Mouse (Mus musculus): ENCODE measurements at regions not wholly inside any gene's neighbourhood (a gene's known extent, or its start where the extent isn't known, plus 50 kb on each side); places are given as distances from the start of the nearest gene placed in this dataset.

DNA sequence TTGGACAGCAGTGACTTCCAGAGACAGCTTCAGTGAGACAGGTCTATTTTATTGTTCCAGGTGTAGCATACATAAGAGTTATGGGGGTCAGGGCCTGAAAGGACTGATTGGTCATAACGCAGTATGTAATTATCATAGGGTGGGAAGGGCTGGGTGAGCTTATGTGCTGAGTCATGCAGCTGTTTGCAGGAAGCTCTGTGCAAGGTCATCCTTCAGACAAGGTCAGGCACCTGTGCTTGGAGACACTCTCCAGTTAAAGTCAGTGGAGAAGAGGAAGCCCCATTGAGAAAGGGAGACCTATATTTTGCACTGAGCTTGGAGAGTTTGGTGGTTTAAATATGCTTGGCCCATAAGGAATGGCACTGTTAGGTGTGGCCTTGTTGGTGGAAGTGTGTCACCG lies 62.0 kb upstream of the Nkd1 start:
- Histone ChIP-seq H3K9me3 (ENCODE audit: control insufficient read depth, low read length) (peaks cover 8% of the 10 kb centered on the region; the same call in 1 of the 2 replicates), H3K9ac (ENCODE audit: low read depth, low read length) (no peak overlapping the region), H3K27me3 (ENCODE audit: control insufficient read depth, insufficient read depth, low read length) (peaks cover 10% of the 10 kb centered on the region), H3K36me3 (ENCODE audit: control insufficient read depth, insufficient read depth, low read length) (no peaks in the 10 kb centered on the region), H3K4me2 (replicated peaks; ENCODE audit: low read depth, low read length) (no peak overlapping the region), H3K4me1 (ENCODE audit: control insufficient read depth, insufficient read depth, low read length) (peaks cover 9% of the 10 kb centered on the region), H3K27ac (ENCODE audit: low read depth, low read length) (no peak overlapping the region), H3K4me3 (ENCODE audit: low read length) (no peak overlapping the region)
- ATAC-seq (ENCODE audit: low FRiP score, low TSS enrichment) = no peak
- 96% methylated on average over 2 of the region's 2 CpGs for whole genome bisulfite sequencing

DNA sequence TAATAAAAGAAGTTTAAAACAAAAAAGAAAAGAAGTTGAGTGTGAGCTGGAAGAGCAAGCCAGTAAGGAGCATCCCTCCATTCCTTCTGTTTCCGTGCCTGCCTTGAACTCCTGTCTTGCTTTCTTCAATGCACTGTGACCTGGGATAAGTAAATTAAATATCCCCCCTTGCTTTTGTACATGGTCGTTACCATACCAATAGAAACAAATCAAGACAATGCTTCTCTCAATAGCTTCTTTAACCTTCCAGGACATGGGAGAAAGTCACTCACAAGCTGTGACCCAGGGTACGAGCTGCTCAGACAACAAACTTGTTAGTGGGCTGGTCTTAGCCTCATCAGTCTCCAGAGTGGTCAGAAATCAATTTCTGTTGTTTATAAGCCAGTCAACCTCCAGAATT lies 53.4 kb upstream of the Nkd1 start:
- no peak overlapping the region for H3K9ac ChIP-seq (ENCODE audit: low read depth, low read length)
- H3K4me1 ChIP-seq (ENCODE audit: control insufficient read depth, insufficient read depth, low read length) = no peaks in the 10 kb centered on the region
- WGBS = 75% methylated on average over 3 of the region's 3 CpGs
- H3K36me3 ChIP-seq (ENCODE audit: control insufficient read depth, insufficient read depth, low read length) = no peaks in the 10 kb centered on the region
- no peaks in the 10 kb centered on the region for H3K9me3 ChIP-seq (ENCODE audit: control insufficient read depth, low read length)
- H3K4me3 ChIP-seq (ENCODE audit: low read length) = no peak overlapping the region
- H3K27me3 ChIP-seq (ENCODE audit: control insufficient read depth, insufficient read depth, low read length) = no peaks in the 10 kb centered on the region
- no peak for ATAC-seq (ENCODE audit: low FRiP score, low TSS enrichment)
- H3K4me2 ChIP-seq (replicated peaks; ENCODE audit: low read depth, low read length) = no peak overlapping the region
- H3K27ac ChIP-seq (ENCODE audit: low read depth, low read length) = no peak overlapping the region

DNA sequence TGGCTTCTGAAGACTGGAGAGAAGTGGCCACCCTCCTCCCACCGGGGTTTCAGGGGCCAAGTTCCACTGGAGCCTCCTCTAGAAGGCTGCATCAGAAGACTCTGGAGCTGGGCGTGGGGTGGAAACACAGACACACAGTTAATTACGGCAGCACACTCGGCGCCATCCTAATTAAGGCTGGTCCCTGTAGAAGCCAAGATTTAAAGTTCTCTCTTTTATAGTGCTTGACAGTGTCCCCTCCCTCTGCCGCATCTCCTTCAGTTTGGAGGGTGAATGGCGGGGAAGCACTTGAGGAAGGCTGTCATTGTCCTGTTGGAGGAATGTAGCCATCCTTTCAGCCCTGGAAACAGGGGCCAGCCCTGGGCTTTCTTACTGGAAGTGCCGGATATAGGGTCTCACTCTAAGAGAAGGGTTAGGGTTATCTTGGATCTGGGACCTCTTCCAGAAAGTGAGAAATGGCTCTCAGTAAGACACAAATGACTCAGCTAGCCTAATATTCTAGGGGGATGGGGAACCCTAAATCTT lies 50.2 kb upstream of the Nkd1 start:
- Histone ChIP-seq H3K36me3 (ENCODE audit: control insufficient read depth, insufficient read depth, low read length) (no peaks in the 10 kb centered on the region), H3K27me3 (ENCODE audit: control insufficient read depth, insufficient read depth, low read length) (no peaks in the 10 kb centered on the region), H3K4me1 (ENCODE audit: control insufficient read depth, insufficient read depth, low read length) (no peaks in the 10 kb centered on the region), H3K4me2 (replicated peaks; ENCODE audit: low read depth, low read length) (no peak overlapping the region), H3K9me3 (ENCODE audit: control insufficient read depth, low read length) (no peaks in the 10 kb centered on the region), H3K4me3 (ENCODE audit: low read length) (no peak overlapping the region), H3K9ac (ENCODE audit: low read depth, low read length) (no peak overlapping the region), H3K27ac (ENCODE audit: low read depth, low read length) (no peak overlapping the region)
- 0 out of 2 replicates have a peak, but pooled peaks have one; percentile 35 for ATAC-seq (ENCODE audit: low FRiP score, low TSS enrichment)
- WGBS = 20% methylated on average over 8 of the region's 8 CpGs
